Mouse (Mus musculus) liver, embryonic 16.5 days (tissue): ENCODE measurements around the gene Ndufb8. TPM values are rescaled to one million over a fixed set of nuclear protein-coding genes. Genes with fewer than 3 reads are reported as not detected.
A peak's percentile ranks its signal among the peaks of the same experiment; 100 is the strongest.

Experiments
- ATAC-seq: fragments of 200-750 bp; cut with Nextera tagmentation; 2 replicates; pipeline ENCODE4 v1.8.0; 2017; ENCODE audit warnings: low read depth, mild to moderate bottlenecking, moderate number of reproducible peaks, moderate library complexity
- H3K27ac ChIP-seq: fragments of 300-500 bp; sonication (generic); 2 replicates; pipeline ENCODE4 v1.5.1; 2014; ENCODE audit warnings: mild to moderate bottlenecking, low read length
- H3K27me3 ChIP-seq: fragments of 300-500 bp; sonication (generic); 2 replicates; pipeline ENCODE4 v1.6.1; 2014; ENCODE audit warnings: low read depth, low read length, mixed read lengths; ENCODE audit not compliant: control insufficient read depth, insufficient read depth
- H3K36me3 ChIP-seq: fragments of 300-500 bp; sonication (generic); 2 replicates; pipeline ENCODE4 v1.6.1; 2014; ENCODE audit warnings: mild to moderate bottlenecking; ENCODE audit not compliant: control insufficient read depth, insufficient read depth
- H3K4me1 ChIP-seq: fragments of 300-500 bp; sonication (generic); 2 replicates; pipeline ENCODE4 v1.6.1; 2014; ENCODE audit warnings: low read depth, low read length, mixed read lengths; ENCODE audit not compliant: control insufficient read depth
- H3K4me2 ChIP-seq: fragments of 300-500 bp; sonication (generic); 2 replicates; pipeline ENCODE4 v1.6.1; 2014; ENCODE audit warnings: low read depth, low read length, mixed read lengths
- H3K4me3 ChIP-seq: fragments of 300-500 bp; sonication (generic); 2 replicates; pipeline ENCODE4 v1.5.1; 2014; ENCODE audit warnings: low read depth, mild to moderate bottlenecking, low read length
- H3K9ac ChIP-seq: fragments of 300-500 bp; sonication (generic); 2 replicates; pipeline ENCODE4 v1.6.1; 2014; ENCODE audit warnings: low read depth, low read length
- H3K9me3 ChIP-seq: fragments of 300-500 bp; sonication (generic); replicated peaks from 2 replicates; pipeline ENCODE4 v1.6.1; 2016; ENCODE audit warnings: low read length; ENCODE audit not compliant: control insufficient read depth
- WGBS: fragments of 180-500 bp; shearing (Covaris S2); extraction: QIAGEN DNeasy Blood & Tissue Kit; methylation state at CpG from one replicate; pipeline ENCODE4 v1.1.7; 2014; ENCODE audit not compliant: insufficient replicate concordance; 5-methylcytosine and 5-hydroxymethylcytosine counted together
- polyA plus RNA-seq: library from polyadenylated mRNA; unstranded; fragments of >200 nt; fragmentation: Nextera tagmentation; extraction: Ambion mirVana; gene quantifications from 2 replicates; pipeline ENCODE4 v1.2.1, GENCODE M21; 2015

Ndufb8 gene
- polyA plus RNA-seq, 1 experiment from 2014 or later = 282 TPM

DNA sequence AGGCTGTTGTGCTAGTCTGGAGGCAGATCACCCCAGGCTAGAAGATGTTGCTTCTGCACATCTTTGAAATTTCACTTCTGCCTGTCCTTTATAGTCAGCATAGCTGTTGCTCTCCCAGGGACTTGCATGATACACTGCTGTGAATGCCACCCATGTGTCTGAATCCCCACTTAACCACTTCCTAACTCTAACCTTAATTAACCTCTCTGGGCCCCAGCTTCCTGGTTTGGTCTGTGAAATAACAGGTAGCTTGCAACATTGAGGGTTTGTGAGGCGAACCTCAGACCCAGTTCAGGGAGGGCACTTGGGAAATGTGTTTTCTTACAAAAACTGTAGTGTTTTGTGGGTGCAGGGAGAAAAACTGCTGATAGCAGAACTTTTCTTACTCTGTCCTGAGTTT lies 22.8 kb upstream of the Ndufb8 start:
- ATAC-seq = no peak
- H3K4me3 ChIP-seq = no peak overlapping the region
- H3K36me3 ChIP-seq = no peaks in the 10 kb centered on the region
- H3K4me2 ChIP-seq = no peak overlapping the region
- no peak overlapping the region for H3K9ac ChIP-seq
- no peaks in the 10 kb centered on the region; the same call in 1 of the 2 replicates for H3K27me3 ChIP-seq
- no peaks in the 10 kb centered on the region for H3K4me1 ChIP-seq
- H3K9me3 ChIP-seq = no peaks in the 10 kb centered on the region
- H3K27ac ChIP-seq = no peak overlapping the region
- 44% methylated on average over 1 of the region's 1 CpGs for WGBS

DNA sequence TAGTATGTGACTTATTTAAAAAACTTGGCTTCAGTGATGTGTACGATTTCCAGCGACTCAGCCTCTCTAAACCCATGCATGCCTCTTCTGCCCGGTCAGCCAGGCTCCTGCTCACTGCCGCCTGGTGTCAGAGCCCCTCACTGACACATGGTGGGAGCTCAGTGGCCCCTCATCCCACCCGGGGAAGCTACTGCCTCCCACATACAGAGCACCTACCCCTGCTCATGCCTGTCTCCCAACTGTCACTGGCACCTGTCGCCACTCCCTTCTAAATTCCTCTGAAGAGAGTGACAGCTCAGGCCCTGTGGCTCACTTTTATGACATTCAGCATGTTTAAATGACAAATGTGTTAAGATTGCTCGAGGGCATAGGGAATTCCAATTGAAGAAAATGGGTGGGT lies 21.0 kb upstream of the Ndufb8 start:
- Histone ChIP-seq H3K4me3 (no peak overlapping the region), H3K9ac (no peak overlapping the region), H3K4me1 (no peaks in the 10 kb centered on the region), H3K27me3 (no peaks in the 10 kb centered on the region; the same call in 1 of the 2 replicates), H3K9me3 (no peaks in the 10 kb centered on the region), H3K27ac (no peak overlapping the region), H3K36me3 (peaks cover 11% of the 10 kb centered on the region), H3K4me2 (no peak overlapping the region)
- 67% methylated on average over 7 of the region's 7 CpGs for WGBS
- ATAC-seq = no peak

DNA sequence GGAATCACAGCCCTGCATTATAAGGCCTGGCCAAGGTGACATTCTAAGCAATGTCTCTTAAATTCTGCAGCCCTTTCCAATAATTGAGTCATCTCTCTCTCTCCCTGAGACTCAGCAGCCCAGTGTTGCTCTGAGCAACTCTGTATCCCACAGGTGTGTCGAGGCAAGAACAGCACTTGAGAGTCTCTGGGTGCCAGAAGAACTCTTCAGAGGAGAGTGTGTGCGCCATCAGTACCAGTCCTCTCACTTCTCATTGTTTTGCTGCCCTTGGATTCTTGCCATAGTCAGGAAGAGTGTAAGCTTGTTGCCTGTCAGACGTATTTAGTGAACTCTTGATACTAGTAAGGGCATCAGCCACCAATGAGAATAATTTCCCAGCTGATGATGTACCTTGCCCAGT lies 12.5 kb upstream of the Ndufb8 start:
- Histone ChIP-seq H3K27me3 (no peaks in the 10 kb centered on the region), H3K4me3 (no peak overlapping the region), H3K9ac (no peak overlapping the region), H3K27ac (no peak overlapping the region), H3K4me1 (peaks cover 10% of the 10 kb centered on the region), H3K36me3 (peaks cover 39% of the 10 kb centered on the region), H3K4me2 (no peak overlapping the region), H3K9me3 (no peaks in the 10 kb centered on the region)
- ATAC-seq = no peak
- WGBS = 79% methylated on average over 3 of the region's 3 CpGs

DNA sequence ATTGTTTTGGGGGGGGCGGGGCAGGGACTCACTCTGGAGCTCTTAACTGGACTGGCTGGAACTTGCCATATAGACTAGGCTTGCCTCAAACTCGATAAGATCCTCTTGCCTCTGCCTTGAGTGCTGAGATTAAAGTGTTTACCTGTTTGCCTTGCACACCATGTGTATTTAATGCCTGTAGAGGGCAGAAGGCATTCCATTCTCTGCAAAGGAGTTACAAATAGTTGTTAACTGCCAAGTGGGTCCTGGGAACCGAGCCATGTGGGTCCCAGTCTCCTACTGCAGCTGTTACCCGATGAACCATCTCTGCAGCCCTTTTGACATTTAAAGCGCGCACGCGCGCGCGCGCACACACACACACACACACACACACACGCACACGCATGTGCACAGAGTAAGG lies 8.8 kb upstream of the Ndufb8 start:
- H3K4me2 ChIP-seq = peak overlapping the region; percentile 76
- H3K9ac ChIP-seq = no peak overlapping the region
- H3K4me3 ChIP-seq = no peak overlapping the region
- H3K27ac ChIP-seq = no peak overlapping the region
- 89% methylated on average over 14 of the region's 14 CpGs for WGBS
- peaks cover 13% of the 10 kb centered on the region for H3K4me1 ChIP-seq
- H3K9me3 ChIP-seq = no peaks in the 10 kb centered on the region
- no peak for ATAC-seq
- no peaks in the 10 kb centered on the region for H3K27me3 ChIP-seq
- peaks cover 19% of the 10 kb centered on the region for H3K36me3 ChIP-seq

DNA sequence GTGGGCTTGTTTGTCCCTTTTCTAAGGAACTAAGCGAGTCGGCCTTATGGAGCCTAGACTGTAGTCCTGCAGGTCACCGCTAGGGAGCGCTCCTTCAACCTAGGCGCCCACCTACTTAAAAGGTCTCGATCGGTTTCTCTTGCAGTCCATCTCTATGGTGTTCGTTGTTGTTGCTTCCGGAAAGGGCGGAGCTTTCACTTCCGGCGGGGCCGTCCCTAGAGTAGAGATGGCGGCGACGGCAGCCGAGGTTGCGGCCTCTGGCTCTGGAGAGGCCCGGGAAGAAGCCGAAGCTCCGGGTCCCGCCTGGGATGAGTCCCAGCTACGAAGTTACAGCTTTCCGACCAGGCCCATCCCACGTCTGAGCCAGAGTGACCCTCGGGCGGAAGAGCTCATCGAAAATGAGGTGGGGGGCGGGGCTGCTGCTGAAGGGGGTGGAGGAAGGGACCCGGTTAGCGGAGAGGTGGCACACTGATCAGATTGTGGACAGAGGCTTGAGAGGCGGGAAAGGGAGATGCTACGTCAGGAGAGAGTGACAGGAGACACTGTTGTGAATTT lies 7.5 kb upstream of the Ndufb8 start, which contains the start of gene Hif1an:
Gene Hif1an, plus strand, starts transcription at position 199 of the 555 bp plus-strand sequence.
- Histone ChIP-seq H3K9ac (peak within 1 kb of the TSS; percentile 59), H3K27me3 (no peaks in the 10 kb centered on the region; the same call in 1 of the 2 replicates), H3K4me3 (peak within 1 kb of the TSS; percentile 72), H3K36me3 (peaks cover 14% of the 10 kb centered on the region), H3K9me3 (no peaks in the 10 kb centered on the region), H3K27ac (peak within 1 kb of the TSS; percentile 50), H3K4me1 (peaks cover 13% of the 10 kb centered on the region), H3K4me2 (peak within 1 kb of the TSS; percentile 76)
- under 1% methylated on average over 33 of the region's 33 CpGs for WGBS
- peak; percentile 99 for ATAC-seq

DNA sequence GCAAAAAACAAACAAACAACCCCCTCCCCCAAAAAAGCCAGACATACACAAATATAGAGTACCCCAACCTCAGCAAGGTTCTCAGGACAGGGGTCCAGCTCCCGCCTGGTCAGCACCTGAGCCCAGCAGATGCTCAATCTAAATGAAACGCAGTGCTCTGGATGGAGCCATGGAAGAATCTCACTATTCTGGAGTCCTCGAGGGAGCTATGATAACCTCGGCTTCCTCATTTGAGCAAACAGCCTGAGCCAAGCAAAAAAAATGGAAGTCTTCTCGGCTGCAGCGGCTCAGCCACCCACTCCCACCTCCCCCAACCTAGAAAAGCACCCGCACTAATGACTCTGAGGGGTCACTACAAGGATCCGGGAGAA lies 765 bp downstream of the Ndufb8 start:
- Histone ChIP-seq H3K4me3 (peak overlapping the region; percentile 89), H3K36me3 (peaks cover 27% of the 10 kb centered on the region), H3K27me3 (no peaks in the 10 kb centered on the region; the same call in 1 of the 2 replicates), H3K4me1 (peaks cover 8% of the 10 kb centered on the region), H3K9me3 (no peaks in the 10 kb centered on the region), H3K9ac (peak overlapping the region; percentile 84), H3K4me2 (peak overlapping the region; percentile 82), H3K27ac (peak overlapping the region; percentile 69)
- ATAC-seq = 0 out of 2 replicates have a peak, but pooled peaks have one; percentile 5
- WGBS = 1% methylated on average over 8 of the region's 8 CpGs

DNA sequence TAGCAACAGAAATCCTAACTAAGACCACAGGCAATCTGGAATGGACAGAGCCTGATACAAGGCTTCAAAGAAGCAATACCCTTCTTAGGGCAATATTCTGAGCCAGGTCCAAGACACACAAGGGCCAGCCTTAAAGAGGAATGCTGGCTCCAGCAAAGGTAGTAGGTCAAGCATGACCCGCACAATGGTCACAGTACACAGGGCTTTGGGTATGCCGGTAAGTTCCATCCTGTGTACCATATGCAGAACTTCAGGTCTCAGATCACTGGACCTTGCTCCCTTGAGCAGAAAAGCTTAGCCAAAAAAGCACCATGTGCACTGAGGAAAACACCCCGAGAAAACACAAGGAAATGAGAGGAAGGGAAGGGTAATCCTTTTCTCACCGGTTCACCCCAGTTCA lies 2.0 kb downstream of the Ndufb8 start:
- WGBS = 86% methylated on average over 4 of the region's 4 CpGs
- peaks cover 32% of the 10 kb centered on the region for H3K36me3 ChIP-seq
- peaks cover 8% of the 10 kb centered on the region for H3K4me1 ChIP-seq
- H3K27ac ChIP-seq = no peak overlapping the region
- no peak for ATAC-seq
- H3K9me3 ChIP-seq = no peaks in the 10 kb centered on the region
- no peak overlapping the region for H3K4me2 ChIP-seq
- no peaks in the 10 kb centered on the region for H3K27me3 ChIP-seq
- H3K9ac ChIP-seq = no peak overlapping the region
- no peak overlapping the region for H3K4me3 ChIP-seq

DNA sequence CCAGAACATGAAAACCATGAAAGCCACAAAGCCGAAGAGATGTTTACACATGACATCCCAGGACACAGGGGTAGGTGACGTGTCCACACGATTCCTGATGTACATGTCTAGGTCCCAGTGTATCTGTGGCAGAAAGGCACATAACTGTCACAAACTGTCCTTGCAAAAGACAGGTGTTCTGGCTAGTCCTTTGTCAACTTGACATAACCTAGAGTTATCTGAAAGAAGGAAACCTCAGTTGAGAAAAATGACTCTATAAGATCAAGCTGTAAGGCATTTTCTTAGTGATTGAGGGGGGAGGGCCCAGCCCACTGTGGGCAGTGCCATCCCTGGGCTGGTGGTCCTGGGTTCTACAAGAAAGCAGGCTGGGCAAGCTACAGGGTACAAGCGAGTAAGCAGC lies 2.5 kb downstream of the Ndufb8 start, which contains the start of gene Gm20538:
Gene Gm20538, minus strand, starts transcription at position 101 of the 400 bp plus-strand sequence.
- Histone ChIP-seq H3K9ac (no peak within 1 kb of the TSS), H3K36me3 (peaks cover 34% of the 10 kb centered on the region), H3K27ac (no peak within 1 kb of the TSS), H3K9me3 (no peaks in the 10 kb centered on the region), H3K4me1 (peaks cover 8% of the 10 kb centered on the region), H3K27me3 (no peaks in the 10 kb centered on the region), H3K4me2 (no peak within 1 kb of the TSS), H3K4me3 (no peak within 1 kb of the TSS)
- 78% methylated on average over 4 of the region's 4 CpGs for whole genome bisulfite sequencing
- ATAC-seq = no peak

DNA sequence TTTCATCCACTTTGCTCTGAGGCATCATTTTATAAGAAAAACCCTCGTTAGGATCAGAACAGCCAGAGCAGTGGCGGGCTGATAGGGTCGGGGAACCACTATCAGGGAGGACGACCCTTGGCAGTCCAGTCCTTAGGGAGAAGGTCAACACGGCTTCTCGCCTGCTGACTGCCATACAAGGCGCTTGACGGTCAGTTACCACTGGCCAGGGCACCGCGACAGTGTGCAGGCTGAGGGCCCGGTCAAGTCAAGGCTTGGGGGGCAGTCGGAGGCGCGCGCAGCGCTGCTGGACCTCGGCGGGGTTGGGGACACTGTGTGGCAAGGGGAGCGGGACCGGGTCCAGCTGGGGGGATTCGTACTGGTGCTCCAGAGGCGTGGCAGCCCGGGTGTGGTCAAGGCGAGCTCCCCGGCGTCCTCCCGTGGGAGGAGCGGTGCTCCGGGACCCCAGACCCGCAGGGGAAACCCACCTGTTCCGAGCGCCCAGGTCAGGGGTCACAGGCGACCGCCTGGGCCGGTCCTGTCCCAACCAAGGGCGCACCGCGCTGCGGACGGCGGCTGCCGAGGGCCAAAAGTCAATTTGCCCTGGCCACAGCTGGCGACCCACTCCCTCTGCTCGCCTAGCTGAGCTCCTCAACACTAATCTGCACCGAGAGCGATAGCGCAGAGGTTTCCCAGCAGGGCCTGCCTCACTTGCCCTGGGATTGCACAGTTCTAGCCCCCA lies 9.8 kb downstream of the Ndufb8 start, which contains the start of gene Sec31b:
Gene Sec31b, minus strand, starts transcription at position 544 of the 721 bp plus-strand sequence.
- H3K4me2 ChIP-seq = peak within 1 kb of the TSS; percentile 82
- H3K9me3 ChIP-seq = no peaks in the 10 kb centered on the region
- H3K4me3 ChIP-seq = peak within 1 kb of the TSS; percentile 64
- peaks cover 6% of the 10 kb centered on the region for H3K4me1 ChIP-seq
- ATAC-seq = peak; percentile 53
- H3K27ac ChIP-seq = no peak within 1 kb of the TSS
- H3K36me3 ChIP-seq = peaks cover 16% of the 10 kb centered on the region
- H3K27me3 ChIP-seq = no peaks in the 10 kb centered on the region; the same call in 1 of the 2 replicates
- WGBS = under 1% methylated on average over 47 of the region's 47 CpGs
- H3K9ac ChIP-seq = peak within 1 kb of the TSS; percentile 58
